Mouse (Mus musculus) natural killer cell, adult 2 months (primary cell): ENCODE measurements at regions not wholly inside any gene's neighbourhood (a gene's known extent, or its start where the extent isn't known, plus 50 kb on each side); places are given as distances from the start of the nearest gene placed in this dataset.

Experiments
- DNase-seq, 2 experiments: peaks; one replicate each; pipeline ENCODE4 v3.0.0; 2022; ENCODE audit warnings: low spot score in 2 of 2

- no peak for DNase-seq
Measured at GRCm38 (mm10) chr3:39234921-39235320, 348.2 kb downstream of the Fat4 start.

GRCm38 (mm10) chr3:39248712-39249111 lies 362.0 kb downstream of the Fat4 start:
- DNase-seq: no peak

- no peak for DNase-seq
Measured at GRCm38 (mm10) chr3:39249224-39249892, 362.6 kb downstream of the Fat4 start.

GRCm38 (mm10) chr3:39253076-39253475 lies 366.3 kb downstream of the Fat4 start:
- no peak for DNase-seq

GRCm38 (mm10) chr3:39264671-39265430 lies 378.1 kb downstream of the Fat4 start:
- DNase-seq: no peak

GRCm38 (mm10) chr3:39265606-39266005 lies 378.9 kb downstream of the Fat4 start:
- no peak for DNase-seq

- DNase-seq: no peak
Measured at GRCm38 (mm10) chr3:39269388-39269787, 382.6 kb downstream of the Fat4 start.

- DNase-seq: no peak
Measured at GRCm38 (mm10) chr3:39272616-39273015, 385.9 kb downstream of the Fat4 start.

GRCm38 (mm10) chr3:39276897-39277296 lies 390.2 kb downstream of the Fat4 start:
- no peak for DNase-seq

GRCm38 (mm10) chr3:39277310-39277709 lies 390.6 kb downstream of the Fat4 start:
- no peak for DNase-seq

- DNase-seq: no peak
Measured at GRCm38 (mm10) chr3:39295255-39295654, 408.5 kb downstream of the Fat4 start.

GRCm38 (mm10) chr3:39296257-39296656 lies 409.5 kb downstream of the Fat4 start:
- no peak for DNase-seq

- DNase-seq: no peak
Measured at GRCm38 (mm10) chr3:39309487-39309886, 422.7 kb downstream of the Fat4 start.

- DNase-seq: no peak
Measured at GRCm38 (mm10) chr3:39313563-39313962, 426.8 kb downstream of the Fat4 start.

GRCm38 (mm10) chr3:39320851-39321250 lies 434.1 kb downstream of the Fat4 start:
- no peak for DNase-seq

GRCm38 (mm10) chr3:39322225-39322624 lies 435.5 kb downstream of the Fat4 start:
- DNase-seq: no peak

- DNase-seq: no peak
Measured at GRCm38 (mm10) chr3:39335612-39336230, 449.0 kb downstream of the Fat4 start.

GRCm38 (mm10) chr3:39341161-39341687 lies 454.5 kb downstream of the Fat4 start:
- DNase-seq: no peak

- DNase-seq: no peak
Measured at GRCm38 (mm10) chr3:39344078-39344477, 457.3 kb downstream of the Fat4 start.

- DNase-seq: no peak
Measured at GRCm38 (mm10) chr3:39347578-39347977, 460.8 kb downstream of the Fat4 start.

- DNase-seq: no peak
Measured at GRCm38 (mm10) chr3:39357012-39357411, 470.3 kb downstream of the Fat4 start.

GRCm38 (mm10) chr3:39360278-39360677 lies 473.5 kb downstream of the Fat4 start:
- no peak for DNase-seq

- no peak for DNase-seq
Measured at GRCm38 (mm10) chr3:39370926-39371325, 484.2 kb downstream of the Fat4 start.
